Mouse (Mus musculus) activated CD4-positive, CD25-positive, alpha-beta regulatory T cell, adult 4 months (primary cell): Measurements from ENCODE around the gene Tmprss15. TPM values are rescaled to one million over a fixed set of nuclear protein-coding genes. Genes with fewer than 3 reads are reported as not detected.

Source experiments
- ATAC-seq: one replicate; pipeline ENCODE4 v1.8.0; 2017
- polyA plus RNA-seq, 2 experiments: library from polyadenylated mRNA; unstranded; fragments of 100-300 nt; shearing (Covaris generic); gene quantifications; one replicate each; pipeline ENCODE4 v1.2.1; 2017

The Tmprss15 gene
- not detected for polyA plus RNA-seq

DNA sequence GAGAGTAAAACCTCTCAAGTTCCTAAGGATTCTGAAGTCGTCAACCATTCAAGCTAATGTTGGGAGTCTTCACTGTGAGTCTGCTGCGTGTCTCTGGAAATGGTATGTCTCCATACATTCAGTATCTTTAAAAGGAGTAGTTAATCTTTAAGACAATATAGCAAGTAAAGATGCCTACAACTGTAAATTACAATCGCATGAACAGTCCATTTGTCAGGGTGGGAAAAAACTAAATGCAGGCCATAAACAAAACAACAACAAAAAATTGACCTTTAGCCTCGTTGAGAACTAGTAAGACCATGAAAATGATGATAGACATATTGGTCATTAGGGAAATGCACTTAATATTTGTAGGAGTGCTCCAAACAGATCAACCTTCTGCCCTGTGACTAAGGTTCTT, at the start of gene Tmprss15:
Gene Tmprss15 (minus strand): TSS at position 101 of the 400 bp plus-strand sequence.
- no peak for ATAC-seq

DNA sequence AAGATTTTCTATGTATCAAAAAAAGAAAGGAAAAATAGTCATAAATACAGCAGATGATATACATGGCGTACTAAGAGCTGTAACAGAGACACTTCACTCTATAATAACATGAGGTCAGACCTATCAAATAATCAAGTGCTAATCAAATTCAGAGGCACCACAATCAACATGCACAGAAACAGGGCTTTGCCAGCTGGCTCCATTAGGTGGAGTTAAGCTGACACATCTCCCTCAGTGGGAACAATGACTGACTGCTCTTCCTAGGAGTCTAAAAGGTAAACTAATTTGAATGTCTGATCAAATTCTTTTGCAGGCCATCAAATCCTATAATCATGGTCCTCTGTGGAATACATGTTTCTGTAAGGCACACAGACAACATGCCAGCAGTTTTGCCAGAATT, 24.0 kb upstream of the Tmprss15 start:
- ATAC-seq, result no peak

DNA sequence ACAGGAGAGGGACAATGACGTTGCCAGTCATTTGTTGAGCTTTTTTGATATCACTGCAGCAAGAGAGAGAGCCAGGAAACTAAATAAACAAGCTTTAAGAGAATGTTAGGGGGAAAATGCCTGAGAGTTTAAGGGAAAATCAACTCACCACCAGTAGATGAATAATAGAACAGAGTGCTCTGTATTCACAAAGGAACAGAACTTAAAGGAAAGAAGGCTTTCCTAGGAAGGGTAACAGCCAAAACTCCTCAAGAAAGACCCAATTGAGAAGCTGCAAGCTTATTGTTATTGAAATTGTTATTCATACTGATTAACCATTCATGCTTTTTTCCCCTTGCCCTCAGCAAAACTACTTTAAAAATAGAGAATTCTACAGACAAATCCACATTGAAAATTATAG, 18.6 kb upstream of the Tmprss15 start:
- no peak for ATAC-seq

DNA sequence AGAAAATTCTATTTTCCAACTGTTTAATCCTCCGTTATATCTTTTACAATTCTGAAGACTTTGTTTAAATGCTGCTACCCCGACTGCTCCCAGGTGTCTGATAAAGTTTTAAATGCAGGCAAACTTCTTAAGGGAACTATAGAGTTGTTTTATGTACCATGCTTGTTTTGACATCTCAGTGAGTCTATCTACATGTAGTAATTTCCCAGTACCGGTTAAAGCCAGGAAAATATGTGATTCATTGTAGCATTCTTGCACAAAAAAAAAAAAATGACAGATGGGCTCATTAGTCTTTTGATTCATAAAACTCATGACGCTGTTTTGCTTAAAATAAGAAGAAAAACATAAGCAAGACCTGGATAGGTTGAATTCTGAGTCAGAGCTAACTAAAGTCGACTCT, 18.1 kb upstream of the Tmprss15 start:
- no peak for ATAC-seq

DNA sequence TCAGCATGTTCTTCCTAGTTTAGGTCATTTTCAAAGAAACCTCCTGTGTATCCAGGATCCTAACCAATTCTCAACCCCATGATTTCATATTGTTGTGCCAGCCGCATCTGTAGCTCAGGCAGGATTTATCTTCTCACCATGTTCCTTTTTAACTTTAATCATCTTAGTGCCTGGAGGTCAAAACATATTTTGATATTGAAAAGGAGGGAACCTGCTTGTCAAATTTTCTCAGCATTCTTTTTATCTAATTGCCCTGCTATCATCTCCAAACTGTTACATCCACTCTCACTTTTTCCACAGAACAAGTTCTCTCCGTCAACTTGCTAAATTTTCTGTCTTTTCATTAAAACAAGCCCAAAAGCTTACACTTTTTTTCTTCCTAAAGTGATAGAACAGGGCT, 9.4 kb upstream of the Tmprss15 start:
- ATAC-seq, result no peak

DNA sequence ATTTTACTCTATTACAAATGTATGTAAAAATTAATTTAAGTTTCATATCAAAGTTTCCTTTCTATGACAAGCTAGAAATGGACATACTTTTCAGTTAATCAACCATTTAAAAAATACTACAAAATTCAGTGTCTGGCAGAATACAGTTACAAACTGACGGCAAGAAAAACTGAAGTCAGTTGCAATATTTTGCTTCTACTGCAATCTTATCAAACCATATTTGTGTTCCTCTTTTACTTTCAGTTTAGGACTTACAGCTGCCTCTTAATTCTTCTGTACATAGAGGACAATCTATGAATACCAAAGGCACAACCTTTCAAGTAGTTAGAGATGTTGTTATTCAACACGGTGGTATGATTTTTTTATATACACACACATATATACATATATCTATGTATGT, 7.4 kb upstream of the Tmprss15 start:
- ATAC-seq, result no peak

DNA sequence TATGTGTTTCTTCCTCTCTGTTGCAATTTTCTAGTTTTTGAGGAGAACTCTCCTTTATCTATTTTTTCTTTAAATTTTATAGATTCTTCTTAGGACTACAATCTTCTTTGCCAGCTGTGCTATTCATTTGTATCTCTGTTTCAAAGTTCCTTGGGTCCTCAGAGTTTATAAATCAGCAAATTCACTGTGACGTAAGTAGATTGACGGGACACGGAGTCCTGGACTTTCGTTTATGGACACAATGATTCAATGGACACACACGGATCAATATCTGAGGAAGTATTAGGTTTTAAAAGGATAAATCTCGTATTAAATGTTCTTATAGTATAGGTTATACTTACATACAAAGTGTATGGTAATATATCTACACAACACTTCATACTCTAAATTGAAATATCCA, 4.3 kb downstream of the Tmprss15 start:
- ATAC-seq, result no peak

DNA sequence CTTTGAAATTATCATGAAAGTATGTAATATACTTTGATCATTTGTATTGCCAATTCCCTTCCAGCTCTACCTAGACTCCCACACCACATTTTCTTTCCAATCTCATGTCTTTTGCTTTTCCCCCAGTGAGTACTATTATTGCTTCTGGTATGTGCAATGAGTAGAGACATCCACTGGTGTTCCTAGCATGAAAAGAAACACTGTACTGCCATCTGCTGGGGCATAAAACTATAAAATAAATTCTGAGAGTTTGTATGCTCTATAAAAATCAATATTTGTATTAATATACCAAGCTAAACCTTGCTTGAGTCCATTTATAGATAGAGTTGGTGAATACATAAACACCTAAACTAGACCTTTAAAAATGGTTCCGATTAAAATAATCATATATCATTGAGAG, 27.0 kb downstream of the Tmprss15 start:
- ATAC-seq, result no peak

DNA sequence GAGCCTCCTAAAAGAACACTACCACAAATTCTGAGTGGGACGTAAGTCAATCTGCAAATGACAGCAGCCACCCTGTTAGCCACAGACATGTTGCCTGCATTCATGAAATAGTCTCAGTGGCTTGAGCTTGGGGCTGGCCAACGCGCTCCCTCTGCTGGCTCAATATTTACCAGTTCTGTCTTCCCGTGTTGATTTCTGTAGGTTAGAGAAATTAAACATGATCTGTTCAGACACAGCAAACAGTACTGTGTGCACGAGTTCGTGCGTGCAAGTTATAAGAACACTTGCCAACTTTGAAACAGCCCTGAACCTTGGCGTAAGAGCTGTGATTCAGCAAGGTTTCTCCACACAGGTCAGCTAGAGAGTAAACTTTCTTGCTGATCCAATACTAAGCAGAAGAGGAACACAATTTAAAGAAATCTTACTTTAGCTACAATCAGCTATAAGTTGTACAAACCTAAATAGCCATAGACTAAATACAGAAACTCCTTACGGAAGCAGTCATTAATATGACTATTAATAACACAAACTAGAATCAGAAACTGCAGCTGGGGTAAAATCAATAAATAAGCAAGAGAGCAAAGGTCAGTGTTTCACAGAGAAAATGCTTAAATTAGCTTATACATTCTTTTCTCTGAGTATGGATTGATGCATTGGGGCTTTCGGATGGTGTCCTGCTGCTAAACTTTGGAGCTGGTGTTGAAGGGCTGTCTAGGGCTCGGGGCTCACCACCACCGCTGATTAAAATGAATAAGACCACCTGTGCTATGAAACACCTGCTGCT, 31.9 kb downstream of the Tmprss15 start:
- no peak for ATAC-seq

DNA sequence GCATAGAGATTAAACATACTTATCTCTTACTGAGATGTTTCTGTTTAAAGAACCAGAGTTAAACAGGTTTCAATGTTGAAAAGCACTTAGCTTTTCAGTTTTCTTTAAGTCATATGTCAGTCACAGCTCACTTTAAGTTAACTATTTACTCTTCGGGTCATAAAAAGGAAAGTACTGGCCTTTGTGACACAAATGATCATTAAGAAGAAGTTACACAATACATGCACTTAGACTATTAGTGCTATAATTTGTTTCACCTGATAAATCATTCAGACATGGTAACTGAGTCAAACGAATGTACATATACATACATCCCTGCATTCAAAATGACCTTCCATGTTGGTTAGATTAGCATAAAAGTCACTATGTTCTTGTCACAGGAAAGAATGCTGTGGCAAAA, 58.3 kb downstream of the Tmprss15 start:
- ATAC-seq, result no peak

DNA sequence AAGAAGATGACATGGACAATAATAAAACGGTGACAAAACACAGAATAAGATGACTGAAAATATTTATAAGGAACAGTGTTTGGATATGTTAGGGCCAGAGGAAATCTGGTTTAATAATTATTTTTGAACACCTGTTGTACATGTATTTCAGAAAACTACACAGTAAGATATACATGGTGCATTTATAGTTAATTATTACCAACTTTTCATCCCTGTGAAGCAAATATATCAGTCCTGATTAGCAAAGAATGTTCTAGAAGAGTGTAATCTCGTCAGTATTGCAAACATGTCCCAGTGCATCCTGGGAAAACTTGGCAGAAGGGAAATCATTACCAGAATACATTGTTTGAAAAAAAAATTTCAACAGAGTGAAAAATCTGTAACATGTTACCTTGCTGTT, 88.1 kb downstream of the Tmprss15 start:
- ATAC-seq, result no peak

DNA sequence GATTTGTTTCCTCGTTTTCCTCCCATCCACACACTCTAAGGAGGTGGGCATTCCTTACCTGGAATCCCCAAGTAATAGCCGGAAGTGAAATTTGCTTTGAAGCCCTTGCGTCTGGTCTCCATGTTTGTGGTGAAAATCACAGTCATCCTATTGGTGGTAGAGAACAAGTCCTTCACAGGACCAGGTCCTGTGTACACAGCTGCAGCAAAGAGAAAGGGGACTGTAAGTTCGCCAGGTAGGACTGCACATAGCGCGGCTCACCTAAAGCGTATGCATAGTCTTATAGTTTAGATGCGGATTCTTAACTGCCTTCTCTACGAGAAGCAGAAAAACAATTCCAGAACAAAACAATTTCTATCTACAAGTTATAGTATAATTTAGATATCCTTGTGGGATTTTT, 89.2 kb downstream of the Tmprss15 start:
- ATAC-seq, result no peak

DNA sequence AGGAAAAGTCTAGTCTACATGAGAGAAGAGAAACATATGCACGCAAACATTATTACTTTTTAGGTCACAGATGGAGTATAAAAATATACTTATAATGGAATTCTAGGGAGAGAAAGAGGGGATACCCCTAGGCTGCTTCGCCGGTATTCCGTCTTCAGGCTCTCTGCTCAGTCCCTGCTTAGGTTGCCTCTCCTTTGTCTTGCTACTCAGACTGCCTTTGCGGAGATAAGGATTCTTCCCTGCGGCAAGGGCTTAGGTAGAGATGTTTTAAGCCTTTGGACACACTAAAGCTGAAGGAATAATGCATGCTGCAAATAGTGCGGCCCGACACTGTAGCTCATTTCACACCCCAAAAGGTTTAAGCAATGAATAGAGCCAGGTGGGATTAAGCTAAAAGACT, 114.5 kb downstream of the Tmprss15 start:
- no peak for ATAC-seq

DNA sequence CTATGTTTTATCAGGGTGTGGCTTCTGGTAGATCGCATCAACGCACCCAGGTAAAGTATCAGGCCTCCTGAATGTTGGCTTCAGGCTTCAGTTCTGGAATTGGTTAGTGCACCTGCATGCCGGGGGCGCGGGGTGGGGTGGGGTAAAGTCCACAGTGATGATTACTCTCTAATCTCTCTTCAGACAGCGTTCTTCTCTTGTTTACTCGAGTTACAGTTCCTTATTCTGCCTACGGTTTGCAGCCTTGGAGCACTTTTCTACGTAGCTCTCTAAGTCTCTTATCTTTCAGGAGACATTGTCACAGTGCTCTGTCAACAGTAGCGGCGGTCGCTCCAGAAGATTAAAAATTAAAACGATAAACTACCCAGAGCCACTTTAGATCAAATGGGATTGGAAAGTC, 116.8 kb downstream of the Tmprss15 start:
- no peak for ATAC-seq

DNA sequence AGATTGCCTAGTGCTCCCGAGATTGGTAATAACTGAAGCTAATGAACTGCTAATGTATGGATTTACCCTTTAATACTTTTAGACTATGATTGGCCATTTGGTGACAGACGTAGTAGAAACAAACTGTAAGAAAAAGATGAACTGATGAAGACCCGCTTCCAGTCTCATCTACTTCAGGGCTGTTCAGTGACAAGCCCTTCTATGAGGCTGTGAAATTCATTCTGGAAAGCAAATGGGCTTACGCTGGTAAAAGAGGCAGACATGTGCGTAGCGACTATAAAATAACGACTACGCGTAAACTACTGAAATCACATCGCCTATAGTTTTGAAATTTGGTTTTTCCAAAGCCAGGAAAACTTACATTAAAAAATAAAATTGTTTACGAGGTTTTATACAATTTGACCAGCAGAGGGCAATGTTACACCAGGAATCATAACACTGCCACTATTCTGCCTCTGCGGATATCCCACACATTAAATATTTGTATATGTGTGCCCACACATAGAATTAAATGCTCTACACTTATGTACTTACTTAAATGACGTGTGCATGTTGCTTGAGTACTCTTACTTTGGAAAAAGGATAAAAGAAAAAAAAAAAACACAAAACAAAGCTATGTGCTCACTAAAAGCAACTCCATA, 121.7 kb downstream of the Tmprss15 start:
- no peak for ATAC-seq

DNA sequence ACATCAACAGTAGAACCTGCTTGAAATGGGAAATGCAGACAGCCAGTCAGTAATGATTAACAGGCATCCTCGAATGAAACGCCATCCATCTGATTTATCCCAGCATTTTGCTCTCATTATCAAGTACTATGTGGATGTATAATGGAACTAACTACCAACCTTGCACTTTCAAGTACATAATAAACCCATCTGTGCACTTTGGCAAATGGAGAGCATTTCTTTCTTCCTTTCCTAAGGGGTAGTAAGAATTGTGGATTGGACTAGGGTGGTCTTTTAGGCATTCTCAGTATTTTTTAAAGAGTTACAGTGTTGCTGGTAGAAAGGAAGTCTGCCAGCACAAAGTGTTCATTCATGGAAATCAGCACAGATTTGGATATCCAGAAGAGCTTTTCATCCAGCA, 133.5 kb downstream of the Tmprss15 start:
- ATAC-seq, result no peak

DNA sequence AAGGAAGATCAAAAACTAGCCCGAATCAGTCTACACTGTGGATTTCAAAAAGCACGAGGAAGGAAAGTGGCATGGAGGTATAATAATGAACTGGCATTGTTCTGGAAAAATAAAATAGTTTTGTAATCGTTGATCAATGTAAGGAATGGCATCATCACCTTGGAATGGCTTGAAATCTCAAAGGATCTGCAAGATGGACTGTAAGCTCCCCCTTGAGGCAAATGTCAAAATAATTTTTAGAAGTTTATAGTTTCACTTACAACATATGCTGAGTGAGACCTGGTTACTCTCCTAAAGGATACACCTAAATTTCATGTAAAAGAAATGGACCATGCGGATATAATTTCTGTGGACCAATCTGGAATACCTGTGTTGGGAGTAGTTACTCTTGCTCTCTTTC, 140.5 kb downstream of the Tmprss15 start:
- ATAC-seq, result no peak

DNA sequence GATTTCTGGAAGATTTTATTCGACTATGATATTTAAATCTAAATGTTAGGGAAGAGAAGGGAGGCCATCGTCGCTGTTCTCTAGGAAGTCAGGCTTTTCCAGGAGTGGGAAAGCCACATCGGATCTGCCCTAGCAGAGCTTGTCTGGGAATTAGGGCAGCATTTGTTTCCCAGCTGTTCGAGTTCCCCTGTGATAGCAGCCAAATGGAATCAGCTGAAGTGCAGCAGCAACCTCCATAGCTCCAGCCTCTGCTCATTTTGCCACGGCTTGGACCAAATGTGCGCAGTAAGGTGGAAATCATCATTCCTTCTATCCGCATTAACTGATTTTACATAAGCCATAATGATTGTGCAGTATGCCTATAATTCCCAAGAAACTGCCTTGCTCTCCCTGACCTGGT, 153.1 kb downstream of the Tmprss15 start:
- ATAC-seq, result no peak

DNA sequence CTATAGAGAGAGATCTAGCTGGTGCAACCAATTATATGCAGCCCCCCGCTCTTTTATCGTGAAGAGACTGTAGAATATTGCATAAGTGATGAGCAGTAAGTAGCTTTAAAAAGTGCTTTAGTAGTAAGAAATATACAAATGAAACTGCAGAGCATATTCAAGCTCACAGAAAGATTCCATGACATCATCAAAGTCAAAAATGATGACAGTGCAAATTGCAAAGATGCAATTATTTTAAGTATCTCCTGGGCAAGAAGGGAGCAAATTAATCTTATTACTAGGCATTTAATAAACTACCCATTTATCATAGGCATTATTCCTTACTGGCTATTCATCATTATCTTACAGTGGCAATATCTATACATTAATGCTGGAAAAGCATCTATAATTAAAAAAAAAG, 156.6 kb downstream of the Tmprss15 start:
- ATAC-seq, result no peak

DNA sequence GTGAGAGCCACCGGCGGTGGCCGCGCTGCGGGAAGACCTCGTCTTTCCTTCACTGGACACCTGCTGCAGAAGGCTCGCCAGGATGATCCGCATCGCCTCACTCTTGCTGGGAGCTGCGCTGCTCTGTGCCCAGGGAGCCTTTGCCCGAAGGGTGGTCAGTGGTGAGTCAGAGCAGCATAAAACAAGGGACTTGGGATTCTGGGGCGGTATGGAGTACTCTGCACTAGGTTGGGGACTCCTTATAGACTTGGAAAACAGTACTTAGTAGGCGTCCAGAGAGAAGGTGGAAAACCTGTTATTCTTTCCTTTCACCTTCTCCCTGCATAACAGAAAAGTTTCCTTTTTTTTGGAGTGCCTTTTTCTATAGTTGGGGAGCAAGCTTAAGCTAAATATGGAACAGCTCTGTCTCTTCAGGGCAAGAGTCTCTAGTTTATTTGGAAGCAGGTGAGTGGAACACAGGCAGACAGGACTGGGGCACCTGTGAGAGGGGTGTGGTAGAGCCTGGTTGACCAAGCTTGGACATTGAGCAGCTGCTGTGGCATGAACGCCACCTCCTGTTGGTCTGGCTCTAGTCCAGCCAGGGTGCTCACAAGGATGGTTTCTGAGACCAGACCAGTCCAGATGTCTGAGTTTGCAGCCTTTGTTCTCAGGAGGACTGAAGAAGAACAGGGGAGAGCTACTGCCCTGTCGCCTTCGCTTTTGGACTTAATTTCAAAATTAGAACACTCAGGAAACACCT, 159.4 kb downstream of the Tmprss15 start:
- ATAC-seq, result no peak

DNA sequence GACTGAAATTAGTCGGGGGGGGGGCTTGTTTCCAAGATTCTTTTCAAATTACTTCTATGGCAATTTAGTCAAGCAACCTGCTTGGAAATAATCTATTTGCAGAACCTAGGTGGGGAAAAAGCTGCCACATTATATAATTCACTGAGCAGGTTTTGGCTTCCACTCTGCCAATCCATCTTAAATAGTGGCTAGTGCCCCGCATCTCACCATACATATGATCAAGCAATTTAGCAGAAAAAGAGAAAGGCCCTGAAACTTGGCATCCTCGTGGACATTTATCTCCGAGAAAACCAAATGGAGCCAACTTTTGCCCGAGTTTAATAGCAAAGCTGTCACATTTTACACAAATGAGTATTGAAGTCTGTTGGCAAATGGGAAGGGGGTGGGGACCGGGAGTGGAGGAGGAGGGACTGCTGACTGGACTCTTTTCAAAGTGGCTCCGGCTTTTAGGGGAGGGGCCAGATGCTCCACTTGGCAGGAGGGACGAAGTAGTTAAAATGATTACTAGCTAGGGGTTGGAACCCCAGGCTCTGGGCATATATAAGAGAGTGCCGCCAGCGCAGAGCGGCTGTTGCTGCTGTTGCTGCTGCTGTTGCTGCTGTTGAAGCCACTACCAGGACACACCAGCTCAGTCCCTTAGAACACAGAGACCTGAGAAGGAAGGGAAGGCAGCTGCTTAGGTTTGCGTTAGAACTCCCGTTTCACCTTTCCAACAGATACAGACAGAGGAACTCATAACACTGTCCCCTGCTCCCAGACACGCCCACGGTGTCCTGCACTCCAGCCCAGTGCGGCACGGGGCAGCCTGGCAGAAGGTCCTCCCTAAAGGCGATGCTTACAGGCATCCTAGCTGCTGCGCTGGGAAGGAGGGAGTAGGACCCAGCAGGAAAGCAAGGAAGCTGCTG, 160.3 kb downstream of the Tmprss15 start, which contains the start of gene Chodl:
Gene Chodl (plus strand): TSS at position 567 of the 905 bp plus-strand sequence.
- no peak for ATAC-seq

DNA sequence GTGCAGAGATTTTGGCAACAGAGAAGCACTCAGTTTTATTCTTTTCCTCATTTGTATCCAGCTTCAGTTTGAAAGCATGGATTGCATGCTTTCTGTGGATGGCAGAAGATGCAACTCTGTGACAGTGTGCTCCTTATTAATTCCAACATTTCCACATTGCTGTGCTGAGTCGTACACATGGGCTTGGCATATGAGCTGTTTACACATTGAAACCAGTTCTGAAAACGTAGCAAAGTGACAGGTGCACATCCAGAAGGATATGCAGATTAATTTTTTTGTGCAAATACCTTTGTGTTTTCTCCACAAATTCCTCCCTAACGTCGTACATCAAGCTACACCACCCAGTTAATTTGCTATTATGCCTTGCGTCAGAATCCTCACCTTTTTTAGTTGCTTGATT, 168.3 kb downstream of the Tmprss15 start:
- no peak for ATAC-seq
